Mouse (Mus musculus) embryonic fibroblast, embryonic 13.5 days (primary cell): ENCODE data around the gene Ccnl1.

Experiments
- CTCF ChIP-seq: IDR thresholded peaks from 2 replicates; pipeline ENCODE4 v1.5.1; 2011; ENCODE audit warnings: mild to moderate bottlenecking, control low read depth, low read length, moderate library complexity, borderline replicate concordance; ENCODE audit not compliant: insufficient read depth
- POLR2A ChIP-seq: IDR thresholded peaks from 2 replicates; pipeline ENCODE4 v1.6.1; 2011; ENCODE audit warnings: low read depth, mild to moderate bottlenecking, control low read depth, low read length, moderate library complexity

- peak; percentile 21 for TF ChIP-seq POLR2A
- no peak for TF ChIP-seq CTCF
These were observed 30.4 kb downstream of the Ccnl1 start for GRCm38 (mm10) chr3:65927685-65928084.
